Mouse (Mus musculus) bone marrow macrophage, adult 2 months (primary cell): ENCODE measurements around the gene Ifng.

ENCODE experiments used
- CTCF ChIP-seq: IDR thresholded peaks from 2 replicates; pipeline ENCODE4 v1.5.1; 2012; ENCODE audit warnings: low read depth, mild to moderate bottlenecking, low read length, moderate library complexity
- POLR2A ChIP-seq: IDR thresholded peaks from 2 replicates; pipeline ENCODE4 v1.6.1; 2012; ENCODE audit warnings: mild to moderate bottlenecking, low read depth, low read length, borderline replicate concordance

- TF ChIP-seq CTCF (no peak), POLR2A (no peak)
Measured at GRCm38 (mm10) chr10:118466481-118466880, 25.6 kb downstream of the Ifng start.
